Mouse (Mus musculus): Measurements from ENCODE around the gene Utp3. TPM values are rescaled to one million over a fixed set of nuclear protein-coding genes. Genes with fewer than 3 reads are reported as not detected.

Utp3 gene
- total RNA-seq (2023) = 10 to 100 TPM; 25.8 to 27.8 TPM

DNA sequence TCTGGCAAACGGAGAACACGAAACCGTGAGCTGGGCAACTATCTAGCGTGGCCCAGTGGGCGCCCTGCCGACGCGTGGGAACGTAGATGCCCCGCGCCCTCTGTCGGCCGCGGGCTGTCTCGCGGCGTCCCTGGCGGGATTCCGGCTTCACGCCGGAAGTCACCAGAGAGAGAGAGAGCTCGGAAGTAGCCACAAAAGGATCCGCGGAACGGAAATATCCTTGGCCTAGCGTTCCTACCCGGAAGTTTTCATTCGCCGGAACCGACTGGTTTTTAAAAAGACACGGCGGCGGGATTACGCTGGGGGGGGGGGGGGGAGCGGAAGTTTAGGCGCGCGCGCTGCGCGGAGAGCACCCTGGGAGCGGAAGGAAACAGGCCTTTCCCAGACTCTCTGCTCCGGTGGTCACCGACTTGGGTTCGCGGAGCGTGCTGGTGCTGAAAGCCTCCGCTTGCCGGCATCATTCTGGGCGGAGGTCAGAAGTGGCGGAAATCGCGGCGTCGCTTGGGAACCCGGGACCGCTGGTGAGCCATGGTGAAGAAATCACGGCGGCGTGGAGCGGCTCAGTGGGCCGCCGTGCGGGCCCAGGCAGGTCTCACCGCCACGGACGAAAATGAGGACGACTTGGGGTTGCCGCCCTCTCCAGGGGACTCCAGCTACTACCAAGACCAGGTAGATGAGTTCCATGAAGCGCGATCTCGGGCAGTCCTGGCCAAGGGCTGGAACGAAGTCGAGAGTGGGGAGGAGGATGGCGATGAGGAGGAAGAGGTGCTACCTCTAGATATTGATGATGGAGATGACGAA lies at the start of gene Utp3:
Utp3 (plus strand) TSS at position 377 of the 801 bp plus-strand sequence.

DNA sequence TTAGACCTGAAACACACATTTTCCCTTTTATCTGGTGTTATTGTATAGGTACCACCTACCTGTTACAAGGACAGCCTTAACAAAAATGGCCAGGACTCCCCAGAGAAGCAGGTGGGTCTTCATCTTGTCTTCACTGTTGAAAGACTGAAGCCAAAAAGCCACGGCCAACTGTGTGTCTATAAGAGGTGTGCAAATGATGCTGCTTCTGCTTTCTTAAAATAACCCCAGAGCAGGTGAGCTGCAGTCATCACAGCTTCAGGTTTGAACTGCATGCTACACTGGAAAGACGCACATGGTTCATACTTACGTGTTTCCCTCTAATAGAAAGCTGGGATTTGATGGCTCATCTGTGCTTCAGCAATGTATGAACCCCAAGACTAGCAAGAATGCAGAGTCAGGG lies 26.6 kb upstream of the Utp3 start, which contains the start of gene Jchain:
Jchain (minus strand) TSS at position 235 of the 400 bp plus-strand sequence.

GRCm38 (mm10) chr5:88564501-88565147 lies 10.4 kb downstream of the Utp3 start, which contains the start of gene Rufy3:
TSS of gene Rufy3 (plus strand) at chr5:88565040.

Other genes starting within 250 kb of the Utp3 start
- not detected for gene Prol1, start 237.2 kb upstream of the Utp3 start, total RNA-seq (2023)
- not detected for gene Amtn, start 178.4 kb upstream of the Utp3 start, total RNA-seq (2023)
- not detected for gene Ambn, start 98.5 kb upstream of the Utp3 start, total RNA-seq (2023)
- not detected for gene Enam, start 66.5 kb upstream of the Utp3 start, total RNA-seq (2023)
- 10 to 100 TPM; 20.4 to 56.6 TPM for gene Jchain, start 26.6 kb upstream of the Utp3 start, total RNA-seq (2023)
- 1 to 10 TPM; 7.3 to 8.2 TPM for gene Rufy3, start 10.6 kb downstream of the Utp3 start, total RNA-seq (2023)
- gene Grsf1, start 121.7 kb downstream of the Utp3 start, total RNA-seq (2023) = 10 to 100 TPM; 29.3 to 31.9 TPM
- gene Mob1b, start 166.4 kb downstream of the Utp3 start, total RNA-seq (2023) = 10 to 100 TPM; 15.9 to 21.1 TPM
- gene Dck, start 210.5 kb downstream of the Utp3 start, total RNA-seq (2023) = 10 to 100 TPM; 50.2 to 58.0 TPM